Mouse (Mus musculus) G1E (cell line): ENCODE measurements around the gene Vmn1r85. TPM values are rescaled to one million over a fixed set of nuclear protein-coding genes. Genes with fewer than 3 reads are reported as not detected.
"Not testable (repeated sequence)": the region's sequence is repeated elsewhere in the genome, so short reads cannot be mapped to it uniquely, and the experiment has no call there.

Experiments
- ATAC-seq: 2 replicates; pipeline ENCODE4 v1.8.0; 2016; ENCODE audit warnings: mild to moderate bottlenecking; ENCODE audit not compliant: insufficient number of reproducible peaks, poor library complexity, low FRiP score, severe bottlenecking; ENCODE audit errors: extremely low read depth
- DNase-seq: peaks from one replicate; pipeline ENCODE4 v3.0.0; 2012; ENCODE audit warnings: low spot score
- H3K27me3 ChIP-seq: 2 replicates; pipeline ENCODE4 v1.6.1; 2012; ENCODE audit warnings: mild to moderate bottlenecking, low read length, inconsistent platforms; ENCODE audit not compliant: insufficient read depth
- H3K36me3 ChIP-seq: replicated peaks from 2 replicates; pipeline ENCODE3; 2012; ENCODE audit warnings: mild to moderate bottlenecking, inconsistent platforms
- H3K4me1 ChIP-seq: 2 replicates; pipeline ENCODE4 v1.6.1; 2012; ENCODE audit warnings: low read depth, low read length, inconsistent platforms, mixed read lengths; ENCODE audit not compliant: insufficient read depth
- H3K4me3 ChIP-seq: 2 replicates; pipeline ENCODE4 v1.5.1; 2012; ENCODE audit warnings: low read depth, mild to moderate bottlenecking, inconsistent platforms, low read length, moderate library complexity, mixed read lengths
- H3K9me3 ChIP-seq: replicated peaks from 2 replicates; pipeline ENCODE4 v1.6.1; 2012; ENCODE audit warnings: inconsistent platforms
- CTCF ChIP-seq: IDR thresholded peaks from 2 replicates; pipeline ENCODE4 v1.5.1; 2012; ENCODE audit warnings: low read depth, low read length, inconsistent platforms, mixed read lengths
- GATA1 ChIP-seq: IDR thresholded peaks from 2 replicates; pipeline ENCODE4 v1.6.1; 2012; ENCODE audit warnings: borderline replicate concordance, low read length, inconsistent platforms, mixed read lengths
- GATA2 ChIP-seq: IDR thresholded peaks from 2 replicates; pipeline ENCODE4 v1.6.1; 2012; ENCODE audit warnings: low read depth, low read length, inconsistent platforms, borderline replicate concordance
- POLR2AphosphoS5 ChIP-seq: IDR thresholded peaks from 2 replicates; pipeline ENCODE4 v1.6.1; 2012; ENCODE audit warnings: low read depth, low read length, inconsistent platforms; ENCODE audit not compliant: insufficient replicate concordance
- TAL1 ChIP-seq: conservative IDR thresholded peaks from 2 replicates; pipeline ENCODE4 v1.6.1; 2012; ENCODE audit warnings: low read depth, low read length, inconsistent platforms, mixed read lengths
- polyA plus RNA-seq: library from polyadenylated mRNA; stranded (reverse); fragments of >175 nt; gene quantifications from 2 replicates; pipeline ENCODE4 v1.2.3, GENCODE M21; 2012
- total RNA-seq, 2 experiments: library from RNA; stranded (forward) in 1 of 2; stranded (reverse) in 1 of 2; fragments of 200-1000 nt in 1 of 2; fragments of >200 nt in 1 of 2; fragmentation: Nextera tagmentation in 1 of 2; gene quantifications; 2 replicates each; pipeline ENCODE4 v1.2.3; 2014 to 2017

The Vmn1r85 gene
- total and polyA plus RNA-seq, 3 experiments, result 0.44 TPM; not detected in 2

DNA sequence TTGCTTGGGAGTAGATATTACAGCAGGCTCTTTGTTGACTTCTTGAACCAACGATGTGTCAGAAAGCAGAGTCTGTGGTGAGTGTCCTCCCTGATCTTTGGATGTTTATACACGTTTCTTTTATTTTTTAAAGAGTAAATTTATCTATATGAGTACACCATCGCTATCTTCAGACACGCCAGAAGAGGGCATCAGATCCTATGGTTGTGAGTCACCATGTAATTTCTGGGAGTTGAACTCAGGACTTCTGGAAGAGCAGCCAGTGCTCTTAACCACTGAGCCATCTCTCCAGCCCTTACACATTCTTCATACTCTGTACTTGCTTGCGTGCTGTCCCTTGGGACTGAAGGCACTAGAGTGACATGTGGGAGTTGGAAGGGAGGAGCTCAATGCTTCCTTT, 22.7 kb downstream of the Vmn1r85 start:
- Histone ChIP-seq H3K36me3 (no peaks in the 10 kb centered on the region), H3K9me3 (no peaks in the 10 kb centered on the region), H3K4me1 (peaks cover 8% of the 10 kb centered on the region), H3K27me3 (no peaks in the 10 kb centered on the region), H3K4me3 (no peak overlapping the region)
- DNase-seq (no peak), ATAC-seq (no peak)
- TF ChIP-seq GATA1 (no peak), TAL1 (no peak), CTCF (no peak), POLR2AphosphoS5 (no peak), GATA2 (no peak)

DNA sequence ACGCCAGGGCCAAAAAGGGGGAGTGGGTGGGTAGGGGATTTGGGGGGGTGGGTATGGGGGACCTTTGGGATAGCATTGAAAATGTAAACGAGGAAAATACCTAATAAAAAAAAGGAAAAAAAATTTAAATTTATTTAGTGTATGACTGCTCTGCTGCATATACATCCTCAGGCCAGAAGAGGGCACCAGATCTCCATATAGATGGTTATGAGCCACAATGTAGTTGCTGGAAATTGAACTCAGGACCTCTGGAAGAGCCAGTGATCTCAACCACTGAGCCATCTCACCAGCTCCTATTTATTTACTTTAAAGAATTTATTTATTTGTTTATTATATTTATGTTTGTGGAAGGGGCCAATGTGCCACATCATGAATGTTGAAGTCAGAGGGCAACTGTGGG, 31.6 kb downstream of the Vmn1r85 start:
- DNase-seq, H3K4me1 ChIP-seq, H3K27me3 ChIP-seq, ATAC-seq, H3K36me3 ChIP-seq, H3K9me3 ChIP-seq, H3K4me3 ChIP-seq: not testable (repeated sequence)
- TF ChIP-seq CTCF, result 0 out of 2 replicates have a peak, but pooled peaks have one; percentile 30

DNA sequence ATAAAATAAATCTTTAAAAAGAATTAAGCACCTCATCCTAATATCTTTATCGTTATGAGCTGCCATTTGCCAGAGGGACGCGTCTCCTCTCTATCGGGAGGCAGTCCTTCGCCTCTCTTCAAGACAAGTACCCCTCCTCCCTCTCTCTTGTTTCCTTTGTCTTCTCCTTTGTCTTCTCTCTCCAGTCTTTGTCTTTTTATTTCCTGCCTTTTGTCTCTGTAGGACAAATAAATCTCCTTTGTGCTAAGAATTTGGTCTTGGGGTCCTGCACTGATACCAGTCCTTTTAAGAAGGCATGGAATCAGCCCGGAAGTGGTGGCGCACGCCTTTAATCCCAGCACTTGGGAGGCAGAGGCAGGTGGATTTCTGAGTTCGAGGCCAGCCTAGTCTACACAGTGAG, 35.4 kb downstream of the Vmn1r85 start:
- DNase-seq, result no peak
- H3K4me1 ChIP-seq, result peaks cover 5% of the 10 kb centered on the region
- H3K27me3 ChIP-seq, result peaks cover 4% of the 10 kb centered on the region; the same call in 1 of the 2 replicates
- H3K9me3 ChIP-seq, result peaks cover under 1% of the 10 kb centered on the region; the same call in 1 of the 2 replicates
- no peak for ATAC-seq
- no peak for TF ChIP-seq TAL1
- TF ChIP-seq POLR2AphosphoS5, result no peak
- no peak for TF ChIP-seq GATA1
- no peak for TF ChIP-seq GATA2
- no peak for TF ChIP-seq CTCF
- H3K36me3 ChIP-seq, result no peaks in the 10 kb centered on the region
- no peak overlapping the region for H3K4me3 ChIP-seq

DNA sequence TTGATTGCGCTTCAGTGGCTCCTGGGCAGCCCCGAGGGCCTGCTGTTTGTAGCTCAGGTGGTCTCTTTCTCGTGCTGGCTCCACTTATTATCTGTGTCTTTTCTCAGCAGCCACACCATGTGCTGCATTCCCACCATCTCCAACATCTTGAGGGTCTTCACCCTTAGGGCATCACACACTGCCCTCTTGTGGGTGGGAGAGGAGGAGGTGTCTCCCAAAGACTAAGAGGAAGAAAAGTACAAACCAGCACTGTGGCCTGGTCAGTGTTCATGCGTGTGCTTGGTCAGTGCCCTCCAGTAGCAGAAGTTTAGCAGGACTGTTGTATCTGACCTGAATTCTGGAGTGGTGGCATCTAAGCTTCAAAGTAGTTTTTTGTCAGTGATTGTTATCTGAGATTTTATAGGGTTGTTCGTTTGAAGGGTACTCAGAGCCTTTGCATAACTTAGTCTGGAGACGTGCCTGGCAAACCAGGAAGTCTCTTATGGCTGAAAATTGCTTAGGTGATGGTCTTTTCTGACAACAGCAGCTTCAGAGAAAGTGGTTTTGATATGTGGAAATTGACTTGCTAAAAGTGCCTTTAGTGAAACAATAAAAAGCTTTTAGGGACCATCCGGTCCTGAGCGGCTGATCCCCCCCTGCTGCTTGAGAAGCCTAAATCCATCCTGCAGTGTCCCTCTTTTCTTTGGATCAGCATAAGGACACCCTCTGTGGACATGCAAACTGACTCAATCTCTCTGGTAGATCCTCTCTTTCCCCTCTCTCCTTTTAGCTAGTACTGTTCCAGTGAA, 37.9 kb downstream of the Vmn1r85 start:
- no peak for TF ChIP-seq TAL1
- no peak for TF ChIP-seq POLR2AphosphoS5
- no peak for TF ChIP-seq GATA2
- TF ChIP-seq CTCF, result no peak
- TF ChIP-seq GATA1, result no peak
- Histone ChIP-seq H3K9me3 (no peaks in the 10 kb centered on the region), H3K36me3 (no peaks in the 10 kb centered on the region), H3K4me3 (no peak overlapping the region), H3K27me3 (peaks cover 10% of the 10 kb centered on the region; the same call in 1 of the 2 replicates), H3K4me1 (peaks cover 12% of the 10 kb centered on the region)
- ATAC-seq (no peak), DNase-seq (no peak)

DNA sequence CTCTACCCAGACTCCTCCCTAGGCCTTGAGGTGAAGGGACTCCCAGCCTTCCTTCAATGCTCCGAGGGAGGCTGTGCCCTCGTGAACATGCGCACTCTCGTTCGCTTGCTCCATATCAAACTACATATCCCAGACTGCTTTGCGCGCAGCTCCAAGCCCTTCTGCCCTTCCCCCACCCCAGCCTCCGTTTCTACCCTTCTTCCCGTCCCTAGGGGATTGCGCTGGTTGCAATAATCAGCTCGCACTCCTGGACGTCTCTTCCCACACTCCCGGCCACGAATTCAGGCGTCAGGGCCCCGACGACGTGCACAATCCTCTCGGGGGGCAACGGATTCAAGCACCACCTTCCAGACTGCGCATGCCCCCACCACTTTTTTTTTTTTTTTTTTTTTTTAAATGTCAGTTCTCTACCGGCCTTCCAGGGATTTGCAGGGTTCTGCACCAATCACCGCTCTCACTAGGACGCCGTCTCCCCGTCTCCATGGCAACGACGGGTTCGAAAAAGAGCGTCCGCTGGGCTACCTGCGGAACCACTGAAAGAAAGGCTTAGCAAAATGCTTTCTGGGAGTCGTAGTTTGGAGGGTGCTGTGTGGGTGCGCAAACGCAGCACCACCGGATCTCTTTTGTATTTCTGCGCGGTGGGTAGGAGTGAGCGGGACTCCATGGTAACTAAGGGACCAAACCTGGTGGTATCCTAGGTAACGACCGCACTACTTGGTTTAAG, 40.5 kb downstream of the Vmn1r85 start, which contains the start of gene Mzf1:
Mzf1 (minus strand) TSS at position 478 of the 724 bp plus-strand sequence.
- Histone ChIP-seq H3K9me3 (no peaks in the 10 kb centered on the region), H3K4me3 (peak within 1 kb of the TSS; percentile 75), H3K4me1 (peaks cover 12% of the 10 kb centered on the region), H3K36me3 (no peaks in the 10 kb centered on the region), H3K27me3 (peaks cover 17% of the 10 kb centered on the region; the same call in 1 of the 2 replicates)
- peak; percentile 53 for DNase-seq
- TF ChIP-seq TAL1 (no peak), POLR2AphosphoS5 (no peak), GATA2 (no peak), CTCF (no peak), GATA1 (no peak)
- ATAC-seq, result peak; percentile 65

DNA sequence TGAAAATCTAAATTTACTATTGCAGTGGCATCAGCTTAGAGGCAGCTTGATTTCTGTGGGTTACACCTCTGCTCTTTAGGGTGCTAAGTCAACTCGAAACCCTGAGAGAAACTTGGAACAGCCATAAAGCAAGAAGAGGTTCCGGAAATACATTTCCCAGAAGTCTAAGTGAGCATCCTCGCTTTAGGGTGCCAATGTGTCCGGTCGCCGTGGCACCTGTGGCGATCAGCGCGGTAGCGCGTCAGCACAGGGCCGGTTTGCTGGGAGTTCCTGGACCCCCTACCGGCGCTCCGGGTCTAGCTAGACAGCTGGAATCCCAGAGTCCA, 41.0 kb downstream of the Vmn1r85 start:
- H3K36me3 ChIP-seq, result no peaks in the 10 kb centered on the region
- DNase-seq (no peak), ATAC-seq (no peak)
- H3K4me1 ChIP-seq, result peaks cover 12% of the 10 kb centered on the region
- no peaks in the 10 kb centered on the region for H3K9me3 ChIP-seq
- H3K27me3 ChIP-seq, result peaks cover 21% of the 10 kb centered on the region
- TF ChIP-seq GATA1 (no peak), GATA2 (no peak), CTCF (no peak), POLR2AphosphoS5 (no peak), TAL1 (no peak)
- peak overlapping the region; percentile 75 for H3K4me3 ChIP-seq
